Mouse (Mus musculus): ENCODE data around the gene Ccnf. TPM values are rescaled to one million over a fixed set of nuclear protein-coding genes. Genes with fewer than 3 reads are reported as not detected.

Gene Ccnf
- polyA plus RNA-seq, 1 experiment from 2014 or later: 69.1 TPM

Small RNA genes within 50 kb of the gene (microRNA-seq; reads per million reads assigned to microRNA genes)
- gene Mir5134 (3.8 reads per million, percentile 7 among the genes with 10 or more reads in this experiment), gene Mir6965 (not detected)

Other genes starting within 250 kb of the Ccnf start
- gene Prss27, start 213.3 kb downstream of the Ccnf start, polyA plus RNA-seq (2015; fragmentation: Nextera tagmentation; extraction: Ambion mirVana): not detected in 2 replicates
- gene Kctd5, start 178.0 kb downstream of the Ccnf start, polyA plus RNA-seq (2015; fragmentation: Nextera tagmentation; extraction: Ambion mirVana): 17.4 and 19.3 TPM in 2 replicates
- 26.8 and 34.0 TPM in 2 replicates for gene Pdpk1, start 100.6 kb downstream of the Ccnf start, polyA plus RNA-seq (2015; fragmentation: Nextera tagmentation; extraction: Ambion mirVana)
- gene Amdhd2, start 87.7 kb downstream of the Ccnf start, polyA plus RNA-seq (2015; fragmentation: Nextera tagmentation; extraction: Ambion mirVana): 18.6 and 20.8 TPM in 2 replicates
- gene Atp6v0c, start 81.8 kb downstream of the Ccnf start, polyA plus RNA-seq (2015; fragmentation: Nextera tagmentation; extraction: Ambion mirVana): 348 and 367 TPM in 2 replicates
- 6.9 and 7.5 TPM in 2 replicates for gene Tbc1d24, start 45.9 kb downstream of the Ccnf start, polyA plus RNA-seq (2015; fragmentation: Nextera tagmentation; extraction: Ambion mirVana)
- 1.00 and 1.4 TPM in 2 replicates for gene Ntn3, start 42.0 kb downstream of the Ccnf start, polyA plus RNA-seq (2015; fragmentation: Nextera tagmentation; extraction: Ambion mirVana)
- gene Tedc2, start 30.6 kb downstream of the Ccnf start, polyA plus RNA-seq (2015; fragmentation: Nextera tagmentation; extraction: Ambion mirVana): 10.8 and 11.6 TPM in 2 replicates
- gene Abca17, start 99.6 kb upstream of the Ccnf start, polyA plus RNA-seq (2015; fragmentation: Nextera tagmentation; extraction: Ambion mirVana): not detected in 2 replicates
- 11.4 and 14.8 TPM in 2 replicates for gene Abca3, start 100.5 kb upstream of the Ccnf start, polyA plus RNA-seq (2015; fragmentation: Nextera tagmentation; extraction: Ambion mirVana)
- gene Rnps1, start 163.1 kb upstream of the Ccnf start, polyA plus RNA-seq (2015; fragmentation: Nextera tagmentation; extraction: Ambion mirVana): 151 and 173 TPM in 2 replicates
- 94.4 and 95.3 TPM in 2 replicates for gene Eci1, start 175.2 kb upstream of the Ccnf start, polyA plus RNA-seq (2015; fragmentation: Nextera tagmentation; extraction: Ambion mirVana)
- 0.33 and 0.68 TPM in 2 replicates for gene Dnase1l2, start 191.6 kb upstream of the Ccnf start, polyA plus RNA-seq (2015; fragmentation: Nextera tagmentation; extraction: Ambion mirVana)
- gene E4f1, start 218.8 kb upstream of the Ccnf start, polyA plus RNA-seq (2015; fragmentation: Nextera tagmentation; extraction: Ambion mirVana): 11.7 and 13.0 TPM in 2 replicates
- gene Pgp, start 218.9 kb upstream of the Ccnf start, polyA plus RNA-seq (2015; fragmentation: Nextera tagmentation; extraction: Ambion mirVana): 84.0 and 86.7 TPM in 2 replicates
- 0.13 TPM in 1 of 2 replicates, not detected in the other for gene Bricd5, start 222.4 kb upstream of the Ccnf start, polyA plus RNA-seq (2015; fragmentation: Nextera tagmentation; extraction: Ambion mirVana)
- 11.7 and 13.8 TPM in 2 replicates for gene Mlst8, start 227.6 kb upstream of the Ccnf start, polyA plus RNA-seq (2015; fragmentation: Nextera tagmentation; extraction: Ambion mirVana)
- 0.15 and 0.20 TPM in 2 replicates for gene Caskin1, start 237.1 kb upstream of the Ccnf start, polyA plus RNA-seq (2015; fragmentation: Nextera tagmentation; extraction: Ambion mirVana)